Mouse (Mus musculus) cerebellum, adult (tissue): ENCODE data around the gene Spsb4.

Experiments
- ATAC-seq: cut with Nextera tagmentation; 2 replicates; pipeline ENCODE4 v1.9.2; 2017; ENCODE audit warnings: mild to moderate bottlenecking, moderate library complexity, mixed read lengths; ENCODE audit not compliant: insufficient number of reproducible peaks, low FRiP score, low TSS enrichment

The Spsb4 gene

DNA sequence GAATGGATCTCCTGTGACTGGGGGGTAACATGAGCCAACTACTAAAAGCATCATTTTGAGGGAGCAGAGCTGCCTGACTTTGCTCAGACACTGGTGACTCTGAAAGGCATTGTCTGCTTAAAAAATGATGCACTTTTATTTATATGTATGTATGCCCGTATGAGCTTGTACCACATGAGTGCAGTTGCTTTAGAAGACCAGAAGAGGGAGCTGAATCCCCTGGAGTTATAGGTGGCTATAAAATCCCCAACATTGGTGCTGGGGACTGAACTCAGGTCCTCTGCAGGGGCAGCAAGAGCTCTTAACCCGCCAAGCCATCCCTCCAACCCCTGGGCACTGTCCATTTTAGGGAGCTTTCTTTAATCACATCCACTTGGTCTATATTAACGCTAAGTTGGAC lies 104.6 kb downstream of the Spsb4 start:
- ATAC-seq: no peak

DNA sequence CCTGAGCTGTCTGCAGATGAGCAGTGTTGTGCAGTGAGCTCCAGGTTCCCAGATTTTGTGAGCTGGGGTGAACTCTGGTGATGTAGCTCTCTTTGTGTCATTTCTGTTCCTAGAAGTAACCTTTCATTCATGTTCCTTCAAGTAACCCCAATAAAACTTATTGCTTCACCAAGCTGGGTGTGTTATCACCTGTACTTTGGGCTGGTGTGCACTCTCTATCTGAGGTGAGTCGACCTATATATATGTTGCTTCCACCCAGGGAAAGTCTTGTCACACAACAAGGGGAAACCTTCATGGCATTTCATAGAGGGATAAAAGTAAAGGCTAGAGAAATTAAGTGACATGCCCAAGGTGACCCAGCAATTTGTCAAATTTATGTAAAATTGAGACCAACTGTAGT lies 109.1 kb downstream of the Spsb4 start:
- no peak for ATAC-seq

- ATAC-seq: no peak
Observed at GRCm38 (mm10) chr9:96908737-96909136, 109.9 kb downstream of the Spsb4 start.

DNA sequence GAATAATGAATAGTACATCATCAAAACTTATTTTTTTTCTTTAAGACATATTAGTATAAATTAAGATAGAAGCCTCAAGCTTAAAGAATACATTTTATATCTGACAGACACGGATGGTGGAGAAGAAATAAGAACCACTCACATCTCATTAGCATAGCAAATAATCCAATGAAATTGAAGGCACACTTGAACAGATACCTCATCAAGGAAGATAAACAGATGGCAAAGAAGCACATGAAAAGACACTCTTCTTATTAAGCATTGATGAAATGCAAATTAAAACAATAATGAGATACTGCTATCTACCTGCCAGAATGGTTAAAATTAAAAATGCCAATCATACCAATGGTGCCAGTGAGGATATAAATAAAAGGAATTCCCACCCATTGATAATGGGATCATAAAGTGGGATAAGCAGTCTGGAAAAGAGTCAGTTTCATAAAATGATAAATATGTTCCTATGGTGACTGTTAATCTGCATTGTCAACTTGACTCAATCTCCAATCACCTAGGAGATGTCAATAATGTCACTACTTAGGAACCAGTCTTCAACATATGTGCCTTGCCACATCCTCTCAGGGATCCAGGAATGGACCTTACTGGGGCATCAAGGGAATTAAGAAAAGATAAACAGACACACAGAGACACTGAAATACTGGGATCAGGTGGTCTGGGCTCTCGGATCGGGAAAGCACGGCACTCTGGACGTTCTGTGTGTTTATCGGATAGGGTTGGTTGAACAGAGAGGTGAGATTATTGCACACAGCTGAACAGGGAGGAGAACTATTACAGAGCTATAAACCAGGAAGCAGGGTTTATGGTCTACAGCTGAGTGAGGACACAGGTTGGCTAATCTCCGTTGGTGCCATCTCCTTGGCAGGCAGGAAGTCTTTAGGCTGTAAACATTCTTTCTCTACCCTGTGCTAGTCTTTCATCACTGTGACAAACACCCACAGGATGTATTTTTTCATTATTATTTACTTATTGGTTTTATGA lies 114.0 kb downstream of the Spsb4 start:
- ATAC-seq: no peak

DNA sequence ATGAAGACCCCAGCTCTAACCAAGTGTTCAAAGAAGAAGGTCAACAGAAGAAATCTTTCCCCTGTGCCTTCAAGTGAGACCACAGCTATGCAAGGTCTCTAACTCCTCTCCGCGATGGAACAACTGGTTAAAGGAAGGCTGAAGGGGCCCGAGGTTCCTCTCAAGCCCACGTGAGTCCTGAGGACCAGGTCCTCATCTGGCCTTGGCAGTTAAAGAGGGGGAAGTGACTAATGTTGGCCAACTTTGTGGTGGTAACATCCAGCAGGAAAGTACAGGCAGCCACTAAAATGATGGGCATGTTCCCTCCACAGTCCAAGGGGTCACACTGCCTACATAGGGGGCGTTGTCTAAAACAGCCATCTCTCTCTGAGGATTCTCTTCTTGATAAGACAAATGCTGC lies 118.9 kb downstream of the Spsb4 start:
- no peak for ATAC-seq

DNA sequence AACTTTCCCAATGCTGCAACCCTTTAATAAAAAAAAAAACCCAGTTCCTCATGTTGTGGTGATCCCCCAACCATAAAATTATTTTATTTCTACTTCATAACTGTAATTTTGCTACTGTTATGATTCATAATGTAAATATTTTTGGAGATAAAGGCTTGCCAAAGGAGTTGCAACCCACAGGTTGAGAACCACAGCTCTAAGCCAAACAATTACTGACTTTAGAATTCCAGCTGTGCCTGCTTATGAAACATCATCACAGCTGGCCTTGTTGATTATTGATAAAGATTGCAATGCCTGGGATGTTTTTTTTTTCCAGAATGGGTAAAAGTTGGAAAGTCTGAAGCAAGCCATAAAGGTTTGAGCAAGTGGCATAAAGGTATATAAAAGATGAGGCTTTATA lies 119.6 kb downstream of the Spsb4 start:
- no peak for ATAC-seq

- ATAC-seq: no peak
Observed at GRCm38 (mm10) chr9:96896690-96897089, 122.0 kb downstream of the Spsb4 start.

GRCm38 (mm10) chr9:96893582-96893981 lies 125.1 kb downstream of the Spsb4 start:
- ATAC-seq: no peak
